Mouse (Mus musculus) liver, adult 2 months (tissue): ENCODE data around the gene Atn1. TPM values are rescaled to one million over a fixed set of nuclear protein-coding genes. Genes with fewer than 3 reads are reported as not detected.

Experiments used
- DNase-seq: peaks from one replicate; pipeline ENCODE4 v3.0.0-alpha.2; 2011; ENCODE audit warnings: low read depth, low spot score; ENCODE audit errors: extremely low read depth
- H3K27ac ChIP-seq: fragments of 200-500 bp; replicated peaks from 2 replicates; pipeline ENCODE4 v1.5.1; 2012; ENCODE audit warnings: low read depth, mild to moderate bottlenecking, control low read depth, inconsistent platforms, low read length; ENCODE audit not compliant: insufficient read depth
- H3K27me3 ChIP-seq: fragments of 200-500 bp; 2 replicates; pipeline ENCODE4 v1.6.1; 2012; ENCODE audit warnings: mild to moderate bottlenecking, moderate library complexity, low read length, inconsistent platforms; ENCODE audit not compliant: control insufficient read depth, insufficient read depth
- H3K36me3 ChIP-seq: fragments of 200-500 bp; 2 replicates; pipeline ENCODE4 v1.6.1; 2012; ENCODE audit warnings: low read length, inconsistent platforms; ENCODE audit not compliant: control insufficient read depth, insufficient read depth
- H3K4me1 ChIP-seq: fragments of 200-500 bp; 2 replicates; pipeline ENCODE4 v1.6.1; 2011; ENCODE audit warnings: low read length; ENCODE audit not compliant: control insufficient read depth, insufficient read depth
- H3K4me3 ChIP-seq: fragments of 200-500 bp; 2 replicates; pipeline ENCODE4 v1.5.1; 2011; ENCODE audit warnings: low read depth, mild to moderate bottlenecking, control low read depth, low read length, moderate library complexity; ENCODE audit not compliant: insufficient read depth
- H3K79me2 ChIP-seq: fragments of 200-500 bp; 2 replicates; pipeline ENCODE4 v1.6.1; 2012; ENCODE audit warnings: inconsistent platforms, mild to moderate bottlenecking, low read length, moderate library complexity; ENCODE audit not compliant: control insufficient read depth, insufficient read depth
- H3K9ac ChIP-seq: fragments of 200-500 bp; 2 replicates; pipeline ENCODE4 v1.6.1; 2012; ENCODE audit warnings: low read depth, mild to moderate bottlenecking, control low read depth, inconsistent platforms, low read length
- CTCF ChIP-seq: fragments of 200-500 bp; IDR thresholded peaks from 2 replicates; pipeline ENCODE4 v1.5.1; 2011; ENCODE audit warnings: low read depth, low read length, control low read depth
- POLR2A ChIP-seq: fragments of 200-500 bp; IDR thresholded peaks from 2 replicates; pipeline ENCODE4 v1.6.1; 2011; ENCODE audit warnings: low read length, control low read depth; ENCODE audit not compliant: insufficient read depth; ENCODE audit errors: extremely low read depth
- WGBS: fragments of 180-500 bp; shearing (Covaris S2); methylation state at CpG from one replicate; pipeline ENCODE4 v1.1.7; 2018; 5-methylcytosine and 5-hydroxymethylcytosine counted together
- polyA plus RNA-seq: library from polyadenylated mRNA; depleted of rRNA; stranded (reverse); fragments of >200 nt; gene quantifications from 2 replicates; pipeline ENCODE4 v1.2.3, GENCODE M21; 2012
- total RNA-seq: library from RNA; depleted of rRNA; stranded (reverse); fragments of >200 nt; gene quantifications from 2 replicates; pipeline ENCODE4 v1.2.3, GENCODE M21; 2014

Gene Atn1
- total and polyA plus RNA-seq, 2 experiments: 1.4 to 10.9 TPM

GRCm38 (mm10) chr6:124746296-124746605 is 10.1 kb downstream of the Atn1 start:
- Histone ChIP-seq H3K27ac (peak overlapping the region; percentile 50; the same call in 1 of the 2 replicates), H3K4me3 (peak overlapping the region; percentile 65), H3K36me3 (no peaks in the 10 kb centered on the region; the same call in 1 of the 2 replicates), H3K9ac (peak overlapping the region; percentile 85), H3K4me1 (peaks cover 6% of the 10 kb centered on the region), H3K79me2 (peaks cover 2% of the 10 kb centered on the region; the same call in 1 of the 2 replicates), H3K27me3 (no peaks in the 10 kb centered on the region)
- 41% methylated on average over 8 of the region's 8 CpGs for WGBS
- no peak for DNase-seq
- TF ChIP-seq POLR2A: no peak
- TF ChIP-seq CTCF: no peak

DNA sequence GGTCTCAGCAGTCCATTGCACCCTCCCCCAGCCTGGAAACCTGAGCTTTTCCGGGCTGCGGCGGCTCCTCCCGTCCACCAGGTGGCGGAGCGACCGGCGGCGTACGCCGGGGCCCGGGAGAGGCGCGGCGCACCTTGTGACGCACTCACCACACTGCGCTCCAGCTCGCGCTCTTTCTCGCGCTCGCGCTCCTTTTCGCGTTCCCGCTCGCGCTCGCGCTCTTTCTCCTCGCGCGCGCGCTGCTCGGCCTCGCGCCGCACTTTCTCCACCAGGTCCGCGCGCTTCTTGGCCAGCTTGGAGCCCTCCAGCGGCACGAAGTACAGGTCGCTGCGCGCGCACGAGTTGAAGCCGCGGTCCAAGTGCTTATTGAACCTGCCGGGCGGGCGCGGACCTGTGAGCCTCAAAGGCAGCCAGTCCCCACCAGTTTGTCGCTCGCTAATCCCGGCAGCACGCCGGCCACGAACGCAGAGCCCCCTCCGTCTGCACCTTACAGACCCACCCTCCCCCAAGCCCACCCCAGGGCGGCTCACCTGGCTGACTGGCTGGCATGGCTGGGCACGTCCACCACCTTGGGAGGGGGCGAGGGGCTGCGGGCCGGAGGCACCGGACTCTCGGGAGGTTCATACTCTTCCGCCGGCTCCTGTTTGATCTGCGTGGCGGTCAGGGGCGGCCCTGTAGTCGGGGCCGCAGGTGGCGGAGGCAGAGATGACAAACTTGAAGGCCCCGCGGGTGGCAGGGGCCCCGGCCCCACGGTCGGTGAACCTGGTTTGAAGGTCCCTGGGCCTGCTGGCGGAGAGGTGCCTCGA is 10.6 kb downstream of the Atn1 start:
- Histone ChIP-seq H3K4me3 (peak overlapping the region; percentile 65), H3K4me1 (peaks cover 6% of the 10 kb centered on the region), H3K36me3 (no peaks in the 10 kb centered on the region; the same call in 1 of the 2 replicates), H3K27ac (peak overlapping the region; percentile 50), H3K27me3 (no peaks in the 10 kb centered on the region), H3K9ac (peak overlapping the region; percentile 85), H3K79me2 (no peaks in the 10 kb centered on the region)
- 1% methylated on average over 83 of the region's 85 CpGs for WGBS
- TF ChIP-seq POLR2A: 0 out of 2 replicates have a peak, but pooled peaks have one; percentile 31
- peak; percentile 81 for TF ChIP-seq CTCF
- peak; percentile 90 for DNase-seq

DNA sequence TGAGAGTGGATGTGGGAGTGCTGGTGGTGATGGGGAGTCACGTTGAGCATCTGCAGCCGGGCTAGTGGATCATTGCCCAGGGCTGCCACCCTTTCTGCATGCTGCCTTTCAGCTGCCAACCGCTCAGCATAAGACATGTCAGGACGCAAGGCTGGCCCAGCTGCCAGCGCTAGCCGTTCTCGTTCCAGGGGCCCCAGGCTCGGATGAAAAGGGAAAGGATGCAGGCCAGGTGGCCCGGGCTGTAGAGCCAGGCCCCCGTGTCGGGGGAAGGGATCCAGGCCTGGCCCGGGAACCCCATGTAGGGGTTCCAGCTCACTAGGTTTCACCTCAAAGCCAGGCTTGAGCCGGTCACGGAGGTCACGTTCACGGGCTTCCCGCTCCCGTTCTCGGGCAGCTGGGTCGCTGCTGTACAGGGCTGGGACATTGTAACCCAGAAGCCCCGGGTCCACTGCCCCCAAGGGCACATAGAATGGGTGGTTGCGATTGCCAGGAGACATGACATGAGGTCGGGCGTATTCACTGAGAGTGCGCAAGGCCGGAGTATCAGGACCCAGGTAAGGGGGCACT is 11.5 kb downstream of the Atn1 start:
- no peaks in the 10 kb centered on the region for H3K79me2 ChIP-seq
- WGBS: 71% methylated on average over 26 of the region's 26 CpGs
- TF ChIP-seq POLR2A (no peak), CTCF (no peak)
- no peaks in the 10 kb centered on the region; the same call in 1 of the 2 replicates for H3K36me3 ChIP-seq
- H3K4me3 ChIP-seq: peak overlapping the region; percentile 34; the same call in 1 of the 2 replicates
- H3K27me3 ChIP-seq: no peaks in the 10 kb centered on the region
- peak overlapping the region; percentile 23; the same call in 1 of the 2 replicates for H3K27ac ChIP-seq
- H3K4me1 ChIP-seq: peaks cover 9% of the 10 kb centered on the region
- DNase-seq: no peak
- peak overlapping the region; percentile 49 for H3K9ac ChIP-seq

DNA sequence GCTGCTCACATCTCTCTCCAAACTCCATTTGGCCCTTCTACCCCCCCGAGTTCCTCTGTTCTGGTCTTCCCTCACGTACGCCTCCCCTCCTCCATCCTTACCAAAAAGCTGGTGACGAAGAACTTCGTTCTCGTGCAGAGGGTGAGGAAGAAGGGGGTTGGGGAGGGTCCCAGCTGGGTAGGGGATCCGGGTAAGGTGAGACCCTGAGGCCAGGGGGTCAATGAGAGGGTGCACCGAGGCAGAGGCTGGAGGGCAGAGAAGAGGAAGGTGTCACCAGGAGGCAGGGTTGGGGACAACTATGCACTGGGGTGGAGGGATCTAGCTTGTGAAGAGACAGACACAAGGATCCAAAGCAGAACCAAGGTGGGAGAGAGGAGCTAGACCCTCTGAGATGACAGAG is 12.7 kb downstream of the Atn1 start:
- Histone ChIP-seq H3K4me1 (peaks cover 19% of the 10 kb centered on the region), H3K36me3 (no peaks in the 10 kb centered on the region; the same call in 1 of the 2 replicates), H3K79me2 (no peaks in the 10 kb centered on the region), H3K4me3 (no peak overlapping the region), H3K27me3 (no peaks in the 10 kb centered on the region), H3K9ac (no peak overlapping the region), H3K27ac (no peak overlapping the region)
- DNase-seq: no peak
- 92% methylated on average over 8 of the region's 8 CpGs for WGBS
- TF ChIP-seq POLR2A (no peak), CTCF (no peak)

DNA sequence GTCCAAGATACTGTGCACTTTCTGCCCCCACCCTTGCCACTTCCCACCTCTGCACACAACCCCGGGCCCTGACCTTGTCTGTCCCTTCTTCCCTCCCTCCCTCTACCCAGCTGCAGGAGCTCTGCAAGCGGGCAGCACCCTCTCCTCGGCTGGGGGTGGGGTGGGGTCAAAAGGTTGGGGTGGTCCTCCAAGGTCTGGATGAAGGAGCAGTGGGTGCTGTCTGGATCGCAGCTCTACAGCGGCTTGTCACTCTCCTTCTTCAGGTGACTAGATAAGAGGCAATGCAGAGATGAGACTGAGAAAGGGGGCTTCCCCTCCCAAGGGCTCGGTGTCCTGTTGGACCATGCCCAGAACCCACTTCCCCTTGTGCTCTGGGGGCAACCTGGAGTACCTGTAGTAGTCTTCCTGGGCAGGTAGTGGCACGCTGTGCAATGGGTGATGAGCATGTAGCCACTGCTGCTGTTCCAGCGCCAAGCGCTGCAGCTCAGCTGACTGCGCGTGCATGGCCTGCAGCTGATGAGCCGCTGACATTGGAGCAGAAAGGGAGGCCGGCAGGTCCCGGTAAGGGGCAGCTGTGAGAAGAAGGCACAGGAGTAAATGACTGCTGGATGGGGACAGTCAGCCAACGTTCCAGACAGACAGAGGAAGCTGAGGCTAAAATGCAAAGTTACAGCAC is 13.3 kb downstream of the Atn1 start:
- Histone ChIP-seq H3K9ac (no peak overlapping the region), H3K79me2 (no peaks in the 10 kb centered on the region), H3K27me3 (no peaks in the 10 kb centered on the region), H3K36me3 (no peaks in the 10 kb centered on the region; the same call in 1 of the 2 replicates), H3K27ac (no peak overlapping the region), H3K4me1 (peaks cover 20% of the 10 kb centered on the region), H3K4me3 (no peak overlapping the region)
- no peak for DNase-seq
- no peak for TF ChIP-seq POLR2A
- no peak for TF ChIP-seq CTCF
- WGBS: 94% methylated on average over 15 of the region's 15 CpGs
